Mouse (Mus musculus): ENCODE data around the gene Tor3a.
A peak's percentile ranks its signal among the peaks of the same experiment; 100 is the strongest.

Tor3a gene

GRCm38 (mm10) chr1:156674195-156675000, at the start of gene Tor3a:
Gene Tor3a (minus strand): TSS chr1:156674356.
- DNase-seq (ENCODE audit: low spot score in 2 of 2), result peak in 1 of 2 experiments; percentile 44

GRCm38 (mm10) chr1:156722089-156722488, 47.9 kb upstream of the Tor3a start:
- DNase-seq (ENCODE audit: low spot score in 2 of 2), result no peak

GRCm38 (mm10) chr1:156720046-156720445, 45.9 kb upstream of the Tor3a start:
- no peak for DNase-seq (ENCODE audit: low spot score in 2 of 2)

- peak; percentile 94 to 97 for DNase-seq (ENCODE audit: low spot score in 2 of 2)
Observed at GRCm38 (mm10) chr1:156718950-156719805, 45.0 kb upstream of the Tor3a start, which contains the start of gene Fam20b. Gene Fam20b (minus strand): TSS chr1:156719086.

- peak; percentile 26 to 52 for DNase-seq (ENCODE audit: low spot score in 2 of 2)
Observed at GRCm38 (mm10) chr1:156718286-156718949, 44.3 kb upstream of the Tor3a start.

- DNase-seq (ENCODE audit: low spot score in 2 of 2), result no peak
Observed at GRCm38 (mm10) chr1:156717751-156718285, 43.7 kb upstream of the Tor3a start.

GRCm38 (mm10) chr1:156716681-156717080, 42.5 kb upstream of the Tor3a start:
- DNase-seq (ENCODE audit: low spot score in 2 of 2), result no peak

GRCm38 (mm10) chr1:156710472-156711098, 36.4 kb upstream of the Tor3a start:
- DNase-seq (ENCODE audit: low spot score in 2 of 2), result no peak

GRCm38 (mm10) chr1:156708672-156709071, 34.5 kb upstream of the Tor3a start:
- DNase-seq (ENCODE audit: low spot score in 2 of 2), result no peak

- no peak for DNase-seq (ENCODE audit: low spot score in 2 of 2)
Observed at GRCm38 (mm10) chr1:156705696-156706285, 31.6 kb upstream of the Tor3a start.

GRCm38 (mm10) chr1:156703444-156703843, 29.3 kb upstream of the Tor3a start:
- no peak for DNase-seq (ENCODE audit: low spot score in 2 of 2)

- no peak for DNase-seq (ENCODE audit: low spot score in 2 of 2)
Observed at GRCm38 (mm10) chr1:156702151-156702550, 28.0 kb upstream of the Tor3a start.

- DNase-seq (ENCODE audit: low spot score in 2 of 2), result no peak
Observed at GRCm38 (mm10) chr1:156686025-156686661, 12.0 kb upstream of the Tor3a start.

- DNase-seq (ENCODE audit: low spot score in 2 of 2), result no peak
Observed at GRCm38 (mm10) chr1:156679599-156679998, 5.4 kb upstream of the Tor3a start.

GRCm38 (mm10) chr1:156677230-156677629, 3.1 kb upstream of the Tor3a start:
- no peak for DNase-seq (ENCODE audit: low spot score in 2 of 2)

GRCm38 (mm10) chr1:156676596-156676995, 2.4 kb upstream of the Tor3a start:
- DNase-seq (ENCODE audit: low spot score in 2 of 2), result no peak

- DNase-seq (ENCODE audit: low spot score in 2 of 2), result peak in 1 of 2 experiments; percentile 57
Observed at GRCm38 (mm10) chr1:156676171-156676570, 2.0 kb upstream of the Tor3a start.

GRCm38 (mm10) chr1:156673476-156674194, 521 bp downstream of the Tor3a start:
- no peak for DNase-seq (ENCODE audit: low spot score in 2 of 2)

GRCm38 (mm10) chr1:156672720-156673475, 1.3 kb downstream of the Tor3a start:
- no peak for DNase-seq (ENCODE audit: low spot score in 2 of 2)

Data from cerebellum, postnatal 4 days (tissue).